Mouse (Mus musculus) liver, embryonic 14.5 days (tissue): ENCODE data around the gene Sox8. TPM values are rescaled to one million over a fixed set of nuclear protein-coding genes. Genes with fewer than 3 reads are reported as not detected.

ENCODE experiments used
- ATAC-seq: fragments of 200-750 bp; cut with Nextera tagmentation; 2 replicates; pipeline ENCODE4 v1.8.0; 2017; ENCODE audit warnings: moderate number of reproducible peaks, mild to moderate bottlenecking, moderate library complexity; ENCODE audit not compliant: insufficient read depth
- DNase-seq, 3 experiments: peaks; one replicate each; pipeline ENCODE4 v3.0.0-alpha.2; 2012 to 2013; ENCODE audit warnings: low read depth in 3 of 3, low spot score in 3 of 3
- H3K27ac ChIP-seq: fragments of 300-500 bp; sonication (generic); 2 replicates; pipeline ENCODE4 v1.5.1; 2014; ENCODE audit warnings: moderate library complexity, mild to moderate bottlenecking, control low read depth, inconsistent platforms
- H3K27me3 ChIP-seq: fragments of 300-500 bp; sonication (generic); 2 replicates; pipeline ENCODE4 v1.6.1; 2014; ENCODE audit warnings: mild to moderate bottlenecking, low read length, moderate library complexity; ENCODE audit not compliant: control insufficient read depth, insufficient read depth
- H3K36me3 ChIP-seq: fragments of 300-500 bp; sonication (generic); replicated peaks from 2 replicates; pipeline ENCODE4 v1.6.1; 2014; ENCODE audit warnings: low read depth; ENCODE audit not compliant: control insufficient read depth, insufficient read depth
- H3K4me1 ChIP-seq, 2 experiments: fragments of 200-500 bp in 1 of 2; fragments of 300-500 bp in 1 of 2; sonication (generic) in 1 of 2; replicated peaks; 2 replicates each; pipeline ENCODE4 v1.6.1; 2012 to 2014; ENCODE audit warnings: antibody characterized with exemption in 1 of 2, inconsistent platforms in 1 of 2, low read length in 1 of 2; ENCODE audit not compliant: control insufficient read depth in 2 of 2, insufficient read depth in 2 of 2
- H3K4me2 ChIP-seq: fragments of 300-500 bp; sonication (generic); 2 replicates; pipeline ENCODE4 v1.6.1; 2014; ENCODE audit warnings: low read depth, mild to moderate bottlenecking, control low read depth, moderate library complexity
- H3K4me3 ChIP-seq, 2 experiments: fragments of 200-500 bp in 1 of 2; fragments of 300-500 bp in 1 of 2; sonication (generic) in 1 of 2; 2 replicates each; pipeline ENCODE4 v1.5.1; 2012 to 2014; ENCODE audit warnings: low read depth in 2 of 2, low read length in 2 of 2, mild to moderate bottlenecking in 2 of 2, control low read depth in 1 of 2, inconsistent platforms in 1 of 2, moderate library complexity in 1 of 2; ENCODE audit not compliant: insufficient read depth in 1 of 2
- H3K9ac ChIP-seq: fragments of 300-500 bp; sonication (generic); replicated peaks from 2 replicates; pipeline ENCODE4 v1.6.1; 2014; ENCODE audit warnings: mild to moderate bottlenecking, control low read depth, moderate library complexity
- H3K9me3 ChIP-seq: fragments of 300-500 bp; sonication (generic); 2 replicates; pipeline ENCODE4 v1.6.1; 2016; ENCODE audit warnings: low read length, mixed read lengths; ENCODE audit not compliant: control insufficient read depth
- CTCF ChIP-seq: IDR thresholded peaks from 2 replicates; pipeline ENCODE4 v1.5.1; 2016; ENCODE audit warnings: antibody characterized with exemption, low read depth, control low read depth
- EP300 ChIP-seq: IDR thresholded peaks from 2 replicates; pipeline ENCODE4 v1.6.1; 2016; ENCODE audit warnings: antibody characterized with exemption, low read depth
- WGBS: fragments of 180-500 bp; shearing (Covaris S2); extraction: QIAGEN DNeasy Blood & Tissue Kit; methylation state at CpG from one replicate; pipeline ENCODE4 v1.1.7; 2014; ENCODE audit not compliant: insufficient replicate concordance; 5-methylcytosine and 5-hydroxymethylcytosine counted together
- polyA plus RNA-seq, 2 experiments: library from polyadenylated mRNA; depleted of rRNA in 1 of 2; stranded (reverse) in 1 of 2; unstranded in 1 of 2; fragments of >200 nt; fragmentation: Nextera tagmentation in 1 of 2; extraction: Ambion mirVana in 1 of 2; gene quantifications; 2 replicates each; pipeline versions ENCODE4 v1.2.1 to v1.2.3; 2012 to 2014

The Sox8 gene
- 0.04 and 0.11 TPM in 2 replicates for polyA plus RNA-seq (2012; rRNA removed)
- 0.15 TPM in 1 of 2 replicates, not detected in the other for polyA plus RNA-seq (2014; fragmentation: Nextera tagmentation; extraction: Ambion mirVana)

DNA sequence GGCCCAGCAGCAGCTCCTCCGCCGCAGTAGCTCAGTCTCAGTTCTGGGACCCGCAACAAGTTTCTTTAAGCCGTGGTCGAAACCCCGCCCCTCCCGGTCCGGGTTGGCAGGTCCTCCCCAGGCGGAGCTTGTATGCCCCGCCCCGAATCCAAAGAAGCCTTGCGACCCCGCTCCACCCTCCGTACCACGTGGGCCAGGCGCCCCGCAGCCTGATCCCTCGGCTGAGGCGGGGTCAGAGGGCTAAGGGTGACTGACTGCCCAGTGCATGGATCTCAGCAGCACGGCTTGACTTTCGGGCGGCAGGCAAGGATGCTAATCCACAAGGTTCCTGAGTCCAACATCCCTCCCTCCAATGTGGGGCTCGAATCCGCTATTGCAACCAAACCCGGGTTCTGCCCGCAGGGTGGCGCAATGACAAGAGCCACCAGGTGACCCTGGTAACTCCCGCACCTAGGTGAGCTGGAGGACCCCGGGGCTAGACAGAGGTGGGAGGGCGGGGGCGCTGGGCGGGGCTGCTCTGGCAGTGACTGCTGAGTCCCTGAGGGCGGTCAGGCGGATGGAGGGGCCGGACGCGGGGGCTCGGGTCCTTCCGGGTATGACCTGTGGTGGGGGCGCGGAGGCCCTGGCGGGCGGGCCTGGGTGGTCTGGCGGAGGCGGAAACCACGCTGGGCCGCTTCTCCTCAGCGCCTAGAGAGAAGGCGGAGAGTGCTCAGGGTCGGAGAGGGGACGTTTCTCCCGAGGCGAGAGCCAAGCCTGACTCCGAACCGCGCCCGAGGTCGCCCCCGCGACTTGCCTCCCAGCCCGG lies at the start of gene Sox8:
Gene Sox8, minus strand, starts transcription at position 39 of the 805 bp plus-strand sequence.
- no peak within 1 kb of the TSS for H3K9ac ChIP-seq
- WGBS, result under 1% methylated on average over 60 of the region's 61 CpGs
- H3K4me2 ChIP-seq, result peak within 1 kb of the TSS; percentile 31
- no peak for TF ChIP-seq EP300
- TF ChIP-seq CTCF, result peak; percentile 19; the same call in 1 of the 2 replicates
- no peaks in the 10 kb centered on the region for H3K4me1 ChIP-seq
- no peaks in the 10 kb centered on the region for H3K36me3 ChIP-seq
- H3K9me3 ChIP-seq, result no peaks in the 10 kb centered on the region
- ATAC-seq (peak; percentile 47; the same call in 1 of the 2 replicates), DNase-seq (peak in 1 of 3 experiments; percentile 24)
- H3K27ac ChIP-seq, result no peak within 1 kb of the TSS
- peak within 1 kb of the TSS; percentile 20 to 25; a peak in 3 of 4 replicates for H3K4me3 ChIP-seq
- peaks cover 36% of the 10 kb centered on the region for H3K27me3 ChIP-seq

DNA sequence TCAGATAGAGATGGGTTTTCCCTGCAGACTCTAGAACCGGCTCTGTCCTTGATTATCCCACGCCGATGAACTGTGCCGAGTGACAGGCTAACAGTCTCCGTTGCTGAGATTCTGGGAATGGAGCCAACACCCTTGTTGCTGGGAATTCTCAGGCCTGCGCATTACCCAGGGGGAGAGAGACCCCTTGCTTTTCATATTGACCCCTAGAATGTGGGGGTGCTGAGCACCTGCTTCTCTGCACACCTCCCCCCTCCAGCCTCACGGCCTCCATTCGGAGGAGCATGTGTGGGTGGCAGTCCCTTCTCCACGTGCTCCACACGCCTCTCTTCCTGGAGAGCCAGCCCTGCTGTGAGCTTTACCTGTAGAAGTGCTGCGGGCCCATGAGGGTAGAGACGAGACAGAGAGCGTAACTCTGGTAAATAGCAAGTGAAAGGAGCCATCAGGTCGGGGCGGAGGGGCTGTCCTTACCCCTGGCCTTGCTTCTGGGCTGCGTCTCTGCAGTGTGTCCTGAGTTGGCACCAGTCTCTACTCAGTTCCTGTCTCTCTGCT lies 48.1 kb upstream of the Sox8 start:
- Histone ChIP-seq H3K27ac (no peak overlapping the region), H3K9me3 (no peaks in the 10 kb centered on the region), H3K4me2 (no peak overlapping the region), H3K36me3 (no peaks in the 10 kb centered on the region), H3K4me1 (no peaks in the 10 kb centered on the region), H3K4me3 (no peak overlapping the region), H3K27me3 (no peaks in the 10 kb centered on the region), H3K9ac (no peak overlapping the region)
- TF ChIP-seq EP300 (no peak), CTCF (no peak)
- no peak for DNase-seq
- WGBS, result 76% methylated on average over 16 of the region's 16 CpGs
- ATAC-seq, result no peak

DNA sequence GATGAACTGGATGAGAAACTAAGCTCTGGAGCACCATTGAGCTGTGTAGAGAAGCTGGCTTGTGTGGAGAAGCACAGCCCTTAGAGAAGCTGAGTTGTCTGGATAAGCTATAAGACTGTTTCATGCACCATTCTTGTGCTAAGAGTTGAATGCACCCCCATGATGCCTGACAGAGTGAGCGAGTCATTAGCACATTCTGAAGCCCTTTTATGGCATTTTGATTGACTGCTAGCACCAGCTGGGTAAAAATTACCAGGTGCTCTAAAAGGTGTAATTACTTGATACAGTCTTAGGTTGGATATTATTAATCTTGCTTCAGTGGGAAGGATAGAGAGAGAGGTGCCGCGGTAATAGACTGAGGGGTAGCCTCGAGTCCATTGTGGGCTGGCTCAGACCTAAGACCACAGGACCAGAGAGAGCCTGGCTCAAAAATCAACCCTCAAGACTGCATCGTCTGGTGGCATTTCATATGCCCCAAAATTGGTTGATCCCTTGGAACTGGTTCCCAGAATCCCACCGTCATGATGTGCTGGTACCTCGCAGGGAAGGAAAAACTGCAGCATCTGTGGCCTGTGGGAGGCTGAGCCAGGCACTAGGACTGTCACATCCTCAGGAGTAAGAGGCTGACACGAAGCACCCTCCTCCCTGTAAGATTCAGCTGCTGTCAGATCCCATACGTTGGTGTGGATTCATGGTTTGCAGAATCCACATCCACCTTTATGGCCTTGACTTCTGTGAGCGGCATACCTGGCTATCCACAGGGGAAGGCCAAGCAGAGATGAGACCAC lies 44.4 kb upstream of the Sox8 start:
- no peak overlapping the region for H3K27ac ChIP-seq
- no peaks in the 10 kb centered on the region for H3K36me3 ChIP-seq
- no peak for TF ChIP-seq EP300
- TF ChIP-seq CTCF, result no peak
- no peak overlapping the region for H3K9ac ChIP-seq
- no peak overlapping the region for H3K4me3 ChIP-seq
- 76% methylated on average over 10 of the region's 10 CpGs for WGBS
- DNase-seq (no peak), ATAC-seq (no peak)
- H3K9me3 ChIP-seq, result no peaks in the 10 kb centered on the region
- no peaks in the 10 kb centered on the region for H3K4me1 ChIP-seq
- no peak overlapping the region for H3K4me2 ChIP-seq
- no peaks in the 10 kb centered on the region for H3K27me3 ChIP-seq

DNA sequence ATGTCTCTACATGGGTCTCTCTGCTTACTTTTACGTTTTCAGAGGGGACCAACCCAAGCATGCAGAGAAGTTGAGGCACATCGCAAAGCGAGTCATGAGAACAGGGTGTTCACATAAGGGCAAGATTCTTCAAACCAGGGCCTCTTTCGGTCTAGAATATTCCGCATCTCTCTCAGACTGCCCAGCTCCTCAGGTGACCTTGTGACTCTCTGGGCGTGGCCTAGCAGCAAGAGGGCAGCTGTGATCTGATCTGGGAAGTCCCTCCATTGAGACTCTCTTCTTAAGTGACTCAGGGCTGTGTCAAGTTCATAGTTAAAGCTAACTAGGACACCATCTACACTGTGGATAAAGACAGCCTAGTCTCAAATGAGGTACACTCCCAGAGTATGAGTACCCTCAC lies 42.8 kb upstream of the Sox8 start:
- no peaks in the 10 kb centered on the region for H3K36me3 ChIP-seq
- no peak for ATAC-seq
- H3K27me3 ChIP-seq, result no peaks in the 10 kb centered on the region
- WGBS, result 79% methylated on average over 6 of the region's 6 CpGs
- DNase-seq, result no peak
- H3K4me2 ChIP-seq, result no peak overlapping the region
- no peaks in the 10 kb centered on the region for H3K4me1 ChIP-seq
- no peak for TF ChIP-seq EP300
- H3K9me3 ChIP-seq, result no peaks in the 10 kb centered on the region
- no peak overlapping the region for H3K4me3 ChIP-seq
- no peak overlapping the region for H3K9ac ChIP-seq
- H3K27ac ChIP-seq, result no peak overlapping the region

DNA sequence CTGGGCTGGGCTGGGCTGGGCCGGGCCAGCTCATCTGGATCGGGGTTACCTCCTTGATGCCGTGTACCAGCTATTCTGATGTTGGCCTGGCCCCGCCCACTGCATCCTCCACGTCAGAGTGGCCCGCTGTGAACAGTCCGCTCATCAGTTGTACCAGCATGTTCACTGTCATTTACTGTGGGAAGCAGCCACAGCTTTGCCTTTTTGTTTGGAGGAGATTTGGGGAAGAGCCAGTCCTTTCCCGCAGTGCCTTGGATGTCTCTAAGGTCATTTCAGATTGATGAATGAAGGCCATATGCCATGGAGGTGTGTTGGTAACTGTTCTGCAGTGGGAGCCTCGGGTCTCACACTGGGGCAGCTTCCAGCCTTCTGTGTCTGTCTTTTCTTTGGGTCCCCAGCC lies 42.1 kb upstream of the Sox8 start:
- Histone ChIP-seq H3K4me2 (no peak overlapping the region), H3K9ac (no peak overlapping the region), H3K9me3 (no peaks in the 10 kb centered on the region), H3K4me3 (no peak overlapping the region), H3K27me3 (no peaks in the 10 kb centered on the region), H3K36me3 (no peaks in the 10 kb centered on the region), H3K27ac (no peak overlapping the region), H3K4me1 (no peaks in the 10 kb centered on the region)
- ATAC-seq (no peak), DNase-seq (no peak)
- WGBS, result 77% methylated on average over 9 of the region's 9 CpGs
- TF ChIP-seq CTCF, result no peak
- no peak for TF ChIP-seq EP300
